Mouse (Mus musculus): ENCODE results near the gene Orai2.

Gene Orai2

DNA sequence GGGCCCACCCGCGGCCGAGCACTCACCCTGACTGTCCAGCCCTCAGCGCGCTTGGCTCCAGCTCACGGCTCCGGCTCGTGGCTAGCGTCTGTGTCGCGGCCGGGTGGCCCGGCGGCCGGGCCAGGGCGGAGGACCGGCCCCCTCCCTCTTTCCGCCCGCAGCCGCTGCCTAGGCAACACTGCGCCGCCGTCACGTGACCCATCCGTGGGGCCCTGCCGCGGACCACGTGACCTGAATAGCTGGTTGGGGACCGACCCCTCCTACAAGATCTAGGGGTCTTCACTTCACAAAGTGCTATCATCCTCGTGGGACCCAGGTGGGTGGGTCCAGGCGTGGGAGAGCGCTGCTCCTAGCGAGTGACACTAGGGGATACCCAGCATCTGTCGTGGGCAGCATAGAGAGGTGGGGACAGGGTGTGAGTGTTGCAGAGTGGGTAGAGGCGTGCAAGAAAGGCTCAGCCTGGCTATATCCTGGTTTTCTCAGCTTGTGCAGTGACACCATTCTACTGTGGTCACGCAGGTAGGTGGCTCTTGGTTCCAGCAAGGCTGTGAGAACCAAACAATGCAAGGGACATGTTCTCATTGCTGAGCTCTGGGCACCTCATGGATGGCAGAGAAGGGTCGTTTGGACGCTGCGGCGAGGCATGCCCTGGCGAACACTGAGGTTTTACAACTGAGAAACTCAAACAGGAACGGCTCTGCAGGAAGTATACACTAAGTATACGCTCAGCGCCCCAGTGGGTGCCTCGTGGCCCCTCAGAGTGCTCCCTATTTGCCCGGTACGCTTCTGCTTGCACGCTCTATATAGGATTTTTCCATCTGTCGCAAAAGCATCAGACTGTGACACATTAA, at the start of gene Orai2:
Gene Orai2, minus strand, starts transcription at position 202 of the 851 bp plus-strand sequence.
- WGBS, result 2% methylated on average over 49 of the region's 49 CpGs

GRCm38 (mm10) chr5:136218585-136218984, 48.1 kb upstream of the Orai2 start:
- WGBS, result 86% methylated on average over 12 of the region's 12 CpGs

- WGBS, result 74% methylated on average over 4 of the region's 4 CpGs
Observed at GRCm38 (mm10) chr5:136217932-136218381, 47.4 kb upstream of the Orai2 start.

GRCm38 (mm10) chr5:136217004-136217665, 46.6 kb upstream of the Orai2 start:
- 78% methylated on average over 18 of the region's 18 CpGs for WGBS

- 45% methylated on average over 5 of the region's 5 CpGs for WGBS
Observed at GRCm38 (mm10) chr5:136215958-136216357, 45.4 kb upstream of the Orai2 start.

DNA sequence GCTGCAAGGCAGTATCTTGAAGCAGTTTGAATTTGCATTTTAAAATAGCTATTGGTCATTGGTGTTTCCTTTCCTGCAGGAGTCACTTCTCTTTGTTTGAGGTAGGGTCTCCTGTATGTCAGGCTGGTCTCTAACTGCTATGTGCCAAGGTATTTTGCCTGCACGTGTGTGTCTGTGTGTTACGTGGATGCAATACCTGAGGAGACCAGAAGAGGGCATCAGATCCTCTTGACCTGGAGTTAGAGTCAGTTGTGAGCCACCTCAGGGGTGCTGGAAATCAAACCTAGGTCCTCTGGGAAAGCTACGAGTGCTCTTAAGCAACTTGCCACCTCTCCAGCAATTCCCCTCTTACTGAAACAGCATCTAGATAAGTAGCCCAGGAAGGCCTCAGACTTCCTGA, 44.7 kb upstream of the Orai2 start:
- WGBS, result 97% methylated on average over 3 of the region's 3 CpGs

- WGBS, result 76% methylated on average over 5 of the region's 5 CpGs
Observed at GRCm38 (mm10) chr5:136213716-136214115, 43.2 kb upstream of the Orai2 start.

- 92% methylated on average over 11 of the region's 11 CpGs for WGBS
Observed at GRCm38 (mm10) chr5:136212716-136213115, 42.2 kb upstream of the Orai2 start.

GRCm38 (mm10) chr5:136211341-136212102, 41.0 kb upstream of the Orai2 start:
- WGBS, result 88% methylated on average over 14 of the region's 14 CpGs

GRCm38 (mm10) chr5:136210549-136210948, 40.0 kb upstream of the Orai2 start:
- 78% methylated on average over 5 of the region's 5 CpGs for WGBS

DNA sequence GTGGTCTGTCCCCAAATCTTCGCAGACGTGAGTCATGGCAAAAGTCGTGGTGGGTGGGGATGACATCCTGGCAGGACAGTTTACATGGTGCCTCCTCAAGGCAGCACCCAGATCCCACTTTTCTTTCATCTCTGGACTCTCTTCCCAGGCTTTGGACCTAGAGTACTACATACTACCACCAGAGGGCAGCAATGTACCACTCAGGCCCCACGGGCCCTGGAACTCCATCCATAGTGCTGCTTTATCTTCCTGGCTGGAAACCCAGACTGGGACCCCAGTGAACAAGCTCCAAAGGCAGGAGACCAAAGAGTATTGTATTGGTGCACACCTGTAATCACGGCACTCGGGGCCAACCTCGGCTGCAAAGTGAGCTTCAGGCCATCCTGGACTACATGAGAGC, 31.3 kb upstream of the Orai2 start:
- WGBS, result 18% methylated on average over 7 of the region's 7 CpGs

GRCm38 (mm10) chr5:136199526-136199925, 29.0 kb upstream of the Orai2 start:
- WGBS, result 25% methylated on average over 11 of the region's 11 CpGs

- WGBS, result under 1% methylated on average over 62 of the region's 62 CpGs
Observed at GRCm38 (mm10) chr5:136198474-136199391, 28.2 kb upstream of the Orai2 start, which contains the start of gene Prkrip1. TSS of gene Prkrip1 (minus strand) at chr5:136198963.

- WGBS, result 81% methylated on average over 7 of the region's 7 CpGs
Observed at GRCm38 (mm10) chr5:136191870-136192269, 21.4 kb upstream of the Orai2 start.

DNA sequence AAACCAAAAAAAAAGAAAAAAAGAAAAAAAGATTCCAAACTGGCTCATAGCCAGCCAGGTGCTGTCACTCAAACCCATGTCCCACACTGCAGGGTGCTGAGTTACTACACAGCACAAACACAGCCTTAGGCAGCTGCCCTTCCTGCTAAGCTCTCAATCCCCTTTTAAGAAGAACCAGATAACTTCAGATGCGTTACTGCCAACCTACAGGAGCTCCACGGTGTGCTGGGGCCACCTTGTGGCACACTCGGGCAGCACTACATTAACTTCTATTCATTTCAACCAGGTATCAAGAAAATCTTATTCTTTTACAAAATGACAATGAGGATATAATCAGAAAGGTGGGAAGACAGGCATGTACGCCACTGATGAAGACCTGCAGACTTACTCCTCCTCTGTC, 16.2 kb upstream of the Orai2 start:
- WGBS, result 27% methylated on average over 4 of the region's 4 CpGs

- 69% methylated on average over 7 of the region's 7 CpGs for WGBS
Observed at GRCm38 (mm10) chr5:136183766-136184165, 13.3 kb upstream of the Orai2 start.

DNA sequence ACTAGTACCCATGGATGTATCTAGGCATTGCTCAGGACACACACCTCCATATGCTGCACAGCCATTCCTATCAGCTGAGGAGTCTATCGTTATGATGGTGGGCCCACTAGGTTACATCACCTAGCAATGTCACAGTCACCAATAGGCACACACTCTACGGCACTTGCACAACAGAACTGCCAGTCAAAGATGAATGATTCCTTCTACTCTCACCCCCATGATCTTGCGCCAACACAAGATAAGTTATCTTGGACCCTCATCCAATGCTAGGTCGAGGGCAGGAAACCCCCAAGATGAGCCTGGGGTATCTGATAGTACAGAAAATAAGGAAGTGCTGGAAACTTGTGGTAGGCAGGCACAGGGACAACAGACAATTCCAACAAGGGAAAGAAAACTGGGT, 12.3 kb upstream of the Orai2 start:
- WGBS, result 79% methylated on average over 4 of the region's 4 CpGs

GRCm38 (mm10) chr5:136182049-136182448, 11.5 kb upstream of the Orai2 start:
- WGBS, result 57% methylated on average over 6 of the region's 6 CpGs

DNA sequence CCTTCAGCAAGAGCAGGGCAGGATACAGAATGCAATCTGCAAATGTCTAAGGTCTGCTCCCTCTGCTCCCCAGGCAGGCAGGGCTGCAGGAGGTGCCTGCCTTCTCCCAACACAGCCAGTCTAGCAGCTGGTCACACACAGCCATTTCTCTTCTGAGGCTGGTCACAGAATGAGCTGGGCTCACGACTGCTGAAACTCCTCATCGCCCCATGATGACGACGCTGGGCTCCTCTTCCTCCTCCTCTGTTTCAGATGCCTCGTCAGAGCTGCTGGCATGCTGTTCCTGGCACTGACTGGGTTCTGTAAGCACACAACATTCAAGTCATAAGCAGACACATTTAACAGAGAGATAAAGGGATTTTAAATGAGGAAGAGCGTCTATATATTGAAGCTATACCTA, 10.7 kb upstream of the Orai2 start:
- 47% methylated on average over 6 of the region's 6 CpGs for WGBS

GRCm38 (mm10) chr5:136179594-136179993, 9.1 kb upstream of the Orai2 start:
- 82% methylated on average over 5 of the region's 5 CpGs for WGBS

All from cerebral cortex, adult 2 months (tissue).